Mouse (Mus musculus): ENCODE results near the gene Slc16a12.

Gene Slc16a12

GRCm38 (mm10) chr19:34678428-34678827 lies 68.7 kb downstream of the Slc16a12 start:
- in situ Hi-C loops (cut with MboI, MseI), result loop anchor here (5.0 kb wide), 1 partner anchor 51 kb away; no protein-coding TSS in a partner anchor

- in situ Hi-C loops (cut with MboI, MseI), result loop anchor here (25.0 kb wide), 1 partner anchor 336 kb away; no protein-coding TSS in a partner anchor
These were observed 73.6 kb downstream of the Slc16a12 start for GRCm38 (mm10) chr19:34673476-34673875.

- in situ Hi-C loops (cut with MboI, MseI), result loop anchor here (5.0 to 25.0 kb wide), 3 partner anchors 121 to 329 kb away; no protein-coding TSS in a partner anchor
These were observed 81.0 kb downstream of the Slc16a12 start for GRCm38 (mm10) chr19:34666127-34666526.

GRCm38 (mm10) chr19:34662740-34663139 lies 84.3 kb downstream of the Slc16a12 start:
- in situ Hi-C loops (cut with MboI, MseI), result loop anchor here (10.0 to 25.0 kb wide), 2 partner anchors 118 to 325 kb away; no protein-coding TSS in a partner anchor

GRCm38 (mm10) chr19:34662067-34662507 lies 85.0 kb downstream of the Slc16a12 start:
- in situ Hi-C loops (cut with MboI, MseI), result loop anchor here (10.0 to 25.0 kb wide), 2 partner anchors 117 to 325 kb away; no protein-coding TSS in a partner anchor

- in situ Hi-C loops (cut with MboI, MseI), result loop anchor here (25.0 kb wide), 1 partner anchor 319 kb away; no protein-coding TSS in a partner anchor
These were observed 90.4 kb downstream of the Slc16a12 start for GRCm38 (mm10) chr19:34656511-34657298.

DNA sequence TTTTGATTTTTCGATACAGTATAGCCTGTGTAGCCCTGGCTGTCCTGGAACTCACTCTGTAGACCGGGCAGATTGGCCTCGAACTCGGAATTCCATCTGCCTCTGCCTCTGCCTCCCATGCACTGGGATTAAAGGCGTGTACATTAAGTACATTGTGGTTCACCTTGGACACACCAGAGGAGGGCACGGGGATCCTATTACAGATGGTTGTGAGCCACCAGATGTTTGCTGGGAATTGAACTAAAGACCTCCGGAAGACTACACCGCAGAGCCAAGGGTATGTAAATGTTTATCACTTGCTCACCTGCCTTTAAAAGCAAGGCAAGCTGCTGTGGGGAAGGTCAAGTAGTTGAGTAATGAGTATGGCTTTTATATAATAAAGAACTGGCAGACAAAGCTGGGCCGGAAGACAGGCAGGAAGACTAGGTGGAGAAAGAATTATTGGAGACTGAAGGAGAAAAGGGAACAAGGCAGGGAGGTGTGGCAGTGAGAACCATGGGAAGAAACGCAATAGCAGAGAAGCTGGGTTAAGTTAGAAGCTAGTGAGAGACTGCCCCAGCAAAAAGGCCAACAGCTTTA lies 91.8 kb downstream of the Slc16a12 start:
- in situ Hi-C loops (cut with MboI, MseI), result loop anchor here (25.0 kb wide), 1 partner anchor 318 kb away; no protein-coding TSS in a partner anchor

GRCm38 (mm10) chr19:34650997-34651396 lies 96.1 kb downstream of the Slc16a12 start:
- in situ Hi-C loops (cut with MboI, MseI), result loop anchor here (25.0 kb wide), 1 partner anchor 314 kb away; no protein-coding TSS in a partner anchor

DNA sequence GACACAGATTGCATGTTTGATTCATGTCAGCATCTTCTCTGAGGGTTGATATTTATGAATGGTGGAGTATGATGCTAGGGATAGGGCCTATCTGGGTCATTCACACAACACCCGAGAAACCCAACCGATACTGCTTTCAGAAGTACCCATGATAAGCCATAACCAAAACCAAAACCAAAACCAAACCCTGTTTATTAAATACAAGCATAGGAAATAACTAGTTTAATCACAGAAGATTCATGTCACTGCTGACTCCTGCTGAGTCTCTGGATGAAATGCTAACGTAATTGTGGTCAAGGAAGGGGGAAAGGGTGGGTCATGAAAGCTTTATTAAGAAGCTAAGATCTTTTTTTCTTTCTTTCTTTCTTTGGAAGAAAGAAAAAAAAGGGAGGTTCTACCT lies 96.8 kb downstream of the Slc16a12 start:
- in situ Hi-C loops (cut with MboI, MseI), result loop anchor here (25.0 kb wide), 1 partner anchor 313 kb away; no protein-coding TSS in a partner anchor

DNA sequence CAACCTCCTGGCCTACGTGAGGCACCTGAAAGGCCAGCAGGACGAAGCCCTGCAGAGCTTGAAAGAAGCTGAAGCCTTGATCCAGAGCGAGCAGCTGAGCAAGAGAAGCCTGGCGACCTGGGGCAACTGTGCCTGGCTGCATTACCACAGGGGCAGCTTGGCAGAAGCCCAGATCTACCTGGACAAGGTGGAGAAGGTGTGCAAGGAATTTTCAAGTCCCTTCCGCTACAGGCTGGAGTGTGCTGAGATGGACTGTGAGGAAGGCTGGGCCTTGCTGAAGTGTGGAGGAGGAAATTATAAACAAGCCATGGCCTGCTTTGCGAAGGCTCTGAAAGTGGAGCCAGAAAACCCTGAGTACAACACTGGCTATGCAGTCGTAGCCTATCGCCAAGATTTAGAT lies 99.5 kb downstream of the Slc16a12 start:
- in situ Hi-C loops (cut with MboI, MseI), result loop anchor here (25.0 kb wide), 1 partner anchor 1260 kb away; the partner anchor contains the start of gene Rnls

DNA sequence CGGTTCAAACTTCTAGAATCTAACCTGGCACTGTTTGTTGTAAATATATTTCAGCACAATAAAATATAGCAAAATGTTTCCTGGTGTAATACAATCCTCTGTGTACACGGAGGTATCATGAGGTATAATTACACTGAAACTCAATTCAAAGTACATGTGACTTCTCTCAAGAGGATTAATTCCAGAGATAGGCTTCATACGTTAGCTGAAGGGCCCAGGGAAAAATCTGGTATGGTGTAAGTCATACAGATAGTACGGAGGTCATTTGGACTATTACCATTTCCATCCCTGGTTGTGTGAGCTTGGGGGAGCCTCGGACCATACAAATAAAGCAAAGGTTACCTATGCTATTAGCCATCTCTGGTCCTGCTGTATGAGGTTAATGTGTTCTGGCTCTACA lies 104.5 kb downstream of the Slc16a12 start:
- in situ Hi-C loops (cut with MboI, MseI), result loop anchor here (25.0 kb wide), 1 partner anchor 1255 kb away; the partner anchor contains the start of gene Rnls

DNA sequence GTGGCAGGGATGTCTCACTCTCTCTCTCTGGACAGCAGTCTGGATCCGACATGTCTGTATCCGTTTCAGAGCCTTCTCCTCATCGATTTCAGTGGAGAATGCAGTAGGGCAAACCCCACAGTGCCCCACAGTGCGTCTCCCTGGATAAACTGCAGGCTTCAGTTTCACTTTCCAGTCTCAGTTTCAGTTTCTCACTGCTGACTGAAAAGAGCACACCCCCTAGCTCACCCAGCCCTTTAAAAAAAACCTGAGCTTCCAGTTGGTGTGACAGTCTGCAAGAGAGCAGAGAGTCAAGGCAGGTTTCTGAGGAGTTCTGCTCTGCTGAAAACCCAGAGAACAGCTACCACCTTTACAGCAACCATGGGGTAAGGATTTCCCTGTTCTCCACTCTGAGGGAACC lies 106.5 kb downstream of the Slc16a12 start, which contains the start of the genes Ifit1bl2 and Ifit1:
Gene Ifit1bl2 (minus strand): TSS at position 121 of the 400 bp plus-strand sequence.
Gene Ifit1 (plus strand): TSS at position 249 of the 400 bp plus-strand sequence.
- in situ Hi-C loops (cut with MboI, MseI), result loop anchor here (25.0 kb wide), 1 partner anchor 1253 kb away; the partner anchor contains the start of gene Rnls

- in situ Hi-C loops (cut with MboI, MseI), result loop anchor here (5.0 to 25.0 kb wide), 2 partner anchors 90 to 1250 kb away; partner anchors contain the start of gene Rnls
These were observed 110.0 kb downstream of the Slc16a12 start for GRCm38 (mm10) chr19:34636933-34637557.

DNA sequence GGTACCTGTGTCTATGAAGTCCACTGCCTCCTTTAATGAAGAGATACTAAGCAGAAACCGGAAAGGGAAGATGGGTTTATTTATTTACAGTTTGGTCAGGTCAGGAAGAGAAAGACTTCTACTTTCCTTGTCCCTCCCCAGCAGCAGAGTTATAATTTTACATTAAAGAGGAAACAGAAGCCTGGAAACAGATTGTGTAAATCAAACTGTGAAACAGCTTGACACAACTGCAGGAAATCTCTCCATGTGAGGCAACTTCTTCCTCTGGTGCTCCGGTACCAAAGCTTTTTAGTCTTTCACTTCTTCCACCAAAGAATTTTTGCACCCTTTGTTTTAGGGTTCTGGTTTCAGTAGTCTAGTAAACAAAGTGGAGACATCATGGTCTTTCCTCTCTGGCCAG lies 113.6 kb downstream of the Slc16a12 start:
- in situ Hi-C loops (cut with MboI, MseI), result loop anchor here (25.0 kb wide), 1 partner anchor 1246 kb away; the partner anchor contains the start of gene Rnls

- in situ Hi-C loops (cut with MboI, MseI), result loop anchor here (25.0 kb wide), 1 partner anchor 1244 kb away; the partner anchor contains the start of gene Rnls
These were observed 115.6 kb downstream of the Slc16a12 start for GRCm38 (mm10) chr19:34631487-34631886.

DNA sequence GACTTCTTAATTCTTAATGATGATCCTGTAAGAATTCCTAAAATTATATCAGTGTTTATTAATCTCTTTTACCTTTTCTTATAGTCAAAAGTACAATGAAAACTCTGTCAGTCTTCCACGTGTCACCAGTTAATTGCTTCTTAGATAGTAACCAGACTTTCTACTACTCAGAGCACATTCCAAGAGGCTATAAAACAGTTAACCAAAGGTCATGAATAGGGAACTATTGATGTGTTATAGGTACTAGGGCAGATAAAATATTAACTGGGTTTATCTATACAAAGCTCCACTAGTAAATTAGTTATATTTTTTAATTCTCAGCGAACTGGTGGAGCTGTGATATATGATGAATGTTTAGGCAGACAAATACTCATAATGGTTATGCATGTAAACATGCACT lies 119.6 kb downstream of the Slc16a12 start:
- in situ Hi-C loops (cut with MboI, MseI), result loop anchor here (5.0 to 25.0 kb wide), 2 partner anchors 50 to 1240 kb away; partner anchors contain the start of gene Rnls

DNA sequence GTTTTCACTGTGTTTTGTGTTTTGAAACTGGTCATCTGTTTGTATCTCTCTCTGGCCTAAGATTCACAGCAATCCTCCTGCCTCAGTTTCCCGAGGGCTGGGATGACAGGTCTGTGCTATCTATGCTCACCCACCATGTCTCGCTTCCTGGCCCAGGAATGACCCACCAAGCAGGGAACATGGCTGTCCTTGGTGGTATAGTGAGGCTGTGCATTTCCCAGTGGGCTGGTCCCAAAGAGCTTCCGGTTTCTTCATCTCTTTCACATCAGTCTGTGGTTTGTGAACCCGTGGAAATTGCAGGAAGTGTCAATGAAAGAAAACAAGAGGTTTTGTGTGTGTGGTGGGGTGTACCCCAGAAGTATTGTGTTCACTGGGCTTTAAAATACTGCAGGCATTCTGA lies 122.4 kb downstream of the Slc16a12 start:
- in situ Hi-C loops (cut with MboI, MseI), result loop anchor here (5.0 to 25.0 kb wide), 2 partner anchors 53 to 1237 kb away; partner anchors contain the start of gene Rnls

DNA sequence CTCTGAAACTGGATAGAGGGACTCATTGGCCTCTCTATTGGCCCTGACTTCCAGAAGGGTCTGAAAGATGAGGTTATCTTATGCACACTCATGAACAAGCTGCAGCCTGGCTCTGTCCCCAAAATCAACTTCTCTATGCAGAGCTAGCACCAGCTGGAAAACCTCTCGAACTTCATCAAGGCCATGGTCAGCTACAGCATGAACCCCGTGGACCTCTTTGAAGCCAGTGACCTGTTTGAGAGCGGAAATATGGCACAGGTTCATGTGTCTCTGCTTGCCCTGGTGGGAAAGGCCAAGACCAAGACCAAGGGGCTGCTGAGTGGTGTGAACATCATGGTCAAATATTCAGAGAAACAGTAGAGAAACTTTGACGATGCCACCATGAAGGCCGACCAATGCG lies 123.3 kb downstream of the Slc16a12 start:
- in situ Hi-C loops (cut with MboI, MseI), result no loop called here

DNA sequence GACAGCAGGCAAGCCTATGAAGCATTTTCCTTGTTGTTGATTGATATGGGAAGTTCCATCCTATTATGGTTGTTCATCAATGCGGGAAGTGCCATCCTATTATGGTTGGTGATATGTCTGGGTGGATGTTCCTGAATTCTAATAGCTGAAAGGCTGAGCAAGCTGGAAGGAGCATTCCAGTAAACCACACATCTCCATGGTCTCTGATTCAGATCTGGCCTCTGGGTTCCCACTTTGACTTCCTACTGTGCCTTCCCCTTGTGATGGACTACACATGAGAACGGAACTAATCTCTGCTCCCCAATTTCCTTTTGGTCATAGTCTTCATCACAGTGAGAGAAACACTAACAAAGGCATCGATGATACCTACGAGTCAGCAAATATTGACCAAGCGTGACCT lies 126.2 kb downstream of the Slc16a12 start:
- in situ Hi-C loops (cut with MboI, MseI), result no loop called here
